Mouse (Mus musculus) midbrain, embryonic 16.5 days (tissue): Measurements from ENCODE around the gene Arpc1a. TPM values are rescaled to one million over a fixed set of nuclear protein-coding genes. Genes with fewer than 3 reads are reported as not detected.

Experiments used
- ATAC-seq: fragments of 200-750 bp; cut with Nextera tagmentation; 2 replicates; pipeline ENCODE4 v1.8.0; 2017; ENCODE audit warnings: moderate TSS enrichment
- H3K27ac ChIP-seq: fragments of 300-500 bp; sonication (generic); 2 replicates; pipeline ENCODE4 v1.5.1; 2014; ENCODE audit warnings: mild to moderate bottlenecking, low read length, mixed read lengths
- H3K27me3 ChIP-seq: fragments of 300-500 bp; sonication (generic); 2 replicates; pipeline ENCODE4 v1.6.1; 2014; ENCODE audit warnings: low read depth, low read length, mixed read lengths; ENCODE audit not compliant: control insufficient read depth, insufficient read depth
- H3K36me3 ChIP-seq: fragments of 300-500 bp; sonication (generic); 2 replicates; pipeline ENCODE4 v1.6.1; 2014; ENCODE audit warnings: mild to moderate bottlenecking, low read length, moderate library complexity, mixed read lengths; ENCODE audit not compliant: control insufficient read depth, insufficient read depth
- H3K4me1 ChIP-seq: fragments of 300-500 bp; sonication (generic); 2 replicates; pipeline ENCODE4 v1.6.1; 2014; ENCODE audit warnings: mild to moderate bottlenecking, low read length, mixed read lengths; ENCODE audit not compliant: control insufficient read depth, insufficient read depth
- H3K4me2 ChIP-seq: fragments of 300-500 bp; sonication (generic); 2 replicates; pipeline ENCODE4 v1.6.1; 2014; ENCODE audit warnings: mild to moderate bottlenecking, low read length, mixed read lengths
- H3K4me3 ChIP-seq: fragments of 300-500 bp; sonication (generic); 2 replicates; pipeline ENCODE4 v1.5.1; 2014; ENCODE audit warnings: low read depth, mild to moderate bottlenecking, low read length, moderate library complexity, mixed read lengths
- H3K9ac ChIP-seq: fragments of 300-500 bp; sonication (generic); 2 replicates; pipeline ENCODE4 v1.6.1; 2014; ENCODE audit warnings: low read depth, low read length, mixed read lengths
- H3K9me3 ChIP-seq: fragments of 300-500 bp; sonication (generic); replicated peaks from 2 replicates; pipeline ENCODE4 v1.6.1; 2014; ENCODE audit warnings: mild to moderate bottlenecking, low read length, mixed read lengths; ENCODE audit not compliant: control insufficient read depth, poor library complexity, severe bottlenecking
- WGBS: fragments of 180-500 bp; shearing (Covaris S2); extraction: QIAGEN DNeasy Blood & Tissue Kit; methylation state at CpG from one replicate; pipeline ENCODE4 v1.1.7; 2014; 5-methylcytosine and 5-hydroxymethylcytosine counted together
- polyA plus RNA-seq: library from polyadenylated mRNA; unstranded; fragments of >200 nt; fragmentation: Nextera tagmentation; extraction: Ambion mirVana; gene quantifications from 2 replicates; pipeline ENCODE4 v1.2.1, GENCODE M21; 2015

Arpc1a gene
- polyA plus RNA-seq, 1 experiment from 2014 or later, result 277 TPM

DNA sequence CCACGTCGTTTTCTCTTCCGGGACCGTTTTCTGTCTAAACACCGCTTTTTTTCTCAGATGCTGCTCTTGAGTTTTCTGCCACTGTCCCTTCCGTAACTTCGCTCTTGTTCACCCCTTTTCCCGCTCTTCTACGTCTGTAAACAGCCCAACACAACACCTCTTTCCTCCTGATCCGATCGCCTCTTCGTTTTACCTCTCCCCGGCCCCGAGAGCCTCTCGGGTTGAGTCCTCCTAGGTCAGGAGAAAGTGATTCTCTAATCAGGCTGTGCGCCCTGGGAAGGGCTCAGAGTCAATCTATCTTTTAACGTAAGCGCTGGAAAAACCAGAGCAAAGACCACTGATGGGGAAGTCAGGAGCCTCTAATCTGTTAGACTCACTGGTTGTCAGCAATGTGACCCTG lies 57.0 kb downstream of the Arpc1a start:
- Histone ChIP-seq H3K4me3 (peak overlapping the region; percentile 83), H3K27ac (peak overlapping the region; percentile 97), H3K36me3 (peaks cover 21% of the 10 kb centered on the region), H3K4me2 (peak overlapping the region; percentile 89), H3K4me1 (peaks cover 25% of the 10 kb centered on the region), H3K9ac (peak overlapping the region; percentile 76), H3K9me3 (no peaks in the 10 kb centered on the region), H3K27me3 (no peaks in the 10 kb centered on the region)
- WGBS, result under 1% methylated on average over 18 of the region's 18 CpGs
- ATAC-seq, result no peak

DNA sequence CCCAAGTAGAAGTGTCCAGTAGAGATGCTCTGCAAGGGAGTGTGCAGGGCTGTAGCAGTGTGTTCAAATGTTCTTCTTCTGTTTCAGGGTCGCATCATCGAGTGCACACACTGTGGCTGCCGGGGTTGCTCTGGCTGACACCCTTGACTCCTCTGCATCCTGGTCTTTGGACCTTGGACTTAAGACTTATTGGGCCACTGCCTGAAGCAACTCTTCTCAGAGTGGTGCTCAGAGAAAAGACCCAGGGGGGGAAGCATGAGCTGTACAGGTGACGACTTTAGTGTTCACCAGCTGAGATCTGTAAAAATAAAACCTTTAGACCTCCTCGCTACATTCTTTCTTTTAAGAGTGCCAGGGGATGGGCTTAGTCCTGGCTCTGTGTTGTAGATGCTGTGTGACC lies 64.1 kb downstream of the Arpc1a start:
- Histone ChIP-seq H3K4me3 (no peak overlapping the region), H3K4me2 (no peak overlapping the region), H3K27me3 (no peaks in the 10 kb centered on the region), H3K27ac (no peak overlapping the region), H3K36me3 (peaks cover 76% of the 10 kb centered on the region), H3K9ac (no peak overlapping the region), H3K4me1 (no peaks in the 10 kb centered on the region), H3K9me3 (no peaks in the 10 kb centered on the region)
- 96% methylated on average over 5 of the region's 5 CpGs for WGBS
- ATAC-seq, result no peak

DNA sequence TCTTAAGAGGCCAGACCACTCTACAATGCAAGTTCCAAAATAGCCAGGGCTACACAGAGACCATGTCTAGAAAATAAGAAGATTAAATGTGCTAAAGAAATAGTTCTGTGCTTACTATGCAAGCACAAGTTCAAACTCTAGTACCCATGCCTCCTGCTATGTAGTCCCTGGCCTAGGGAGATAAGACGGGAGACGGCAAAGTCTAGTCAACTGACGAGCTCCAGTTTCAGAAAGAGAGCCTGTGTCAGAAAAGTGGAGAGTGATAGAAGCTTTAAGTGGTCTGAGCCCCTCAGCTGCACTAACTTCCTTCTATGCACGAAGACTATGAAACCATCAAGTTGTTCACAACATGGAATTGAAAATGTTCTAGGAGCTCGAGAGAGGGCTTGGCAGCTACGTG lies 65.7 kb downstream of the Arpc1a start:
- Histone ChIP-seq H3K4me2 (no peak overlapping the region), H3K9me3 (no peaks in the 10 kb centered on the region), H3K4me3 (no peak overlapping the region), H3K36me3 (peaks cover 71% of the 10 kb centered on the region), H3K27me3 (no peaks in the 10 kb centered on the region), H3K4me1 (no peaks in the 10 kb centered on the region), H3K9ac (no peak overlapping the region), H3K27ac (no peak overlapping the region)
- no peak for ATAC-seq
- 92% methylated on average over 6 of the region's 6 CpGs for WGBS

DNA sequence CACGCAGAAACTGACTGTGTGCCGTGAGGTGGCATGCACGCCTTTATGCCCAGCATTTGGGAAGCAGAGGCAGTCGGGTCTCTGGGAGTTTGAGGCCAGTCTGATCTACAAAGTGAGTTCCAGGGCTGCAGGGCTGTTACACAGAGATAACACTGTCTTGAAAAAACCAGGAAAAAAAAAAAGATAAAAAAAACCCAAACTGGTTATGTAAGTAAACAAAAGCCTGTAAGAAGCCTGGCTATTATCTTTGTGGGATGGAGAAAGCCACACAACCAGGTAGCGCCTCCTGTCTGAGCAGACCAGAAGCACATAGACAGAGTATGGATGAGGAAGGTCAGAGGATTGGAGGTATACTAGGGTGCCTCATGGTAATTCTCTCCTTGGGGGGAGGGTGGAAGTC lies 69.1 kb downstream of the Arpc1a start:
- no peaks in the 10 kb centered on the region for H3K4me1 ChIP-seq
- no peaks in the 10 kb centered on the region for H3K9me3 ChIP-seq
- H3K4me3 ChIP-seq, result no peak overlapping the region
- 97% methylated on average over 5 of the region's 5 CpGs for WGBS
- H3K9ac ChIP-seq, result no peak overlapping the region
- H3K27me3 ChIP-seq, result no peaks in the 10 kb centered on the region
- H3K36me3 ChIP-seq, result peaks cover 62% of the 10 kb centered on the region
- no peak for ATAC-seq
- H3K27ac ChIP-seq, result no peak overlapping the region
- no peak overlapping the region for H3K4me2 ChIP-seq

Other genes with a start within 250 kb of the Arpc1a start
- gene Smurf1, start 118.0 kb upstream of the Arpc1a start, polyA plus RNA-seq, result 32.3 and 34.1 TPM in 2 replicates
- gene Gm4871, start 51.1 kb upstream of the Arpc1a start, polyA plus RNA-seq, result not detected in 2 replicates
- gene 1700018F24Rik, start 40.8 kb upstream of the Arpc1a start, polyA plus RNA-seq, result not detected in 2 replicates
- gene Kpna7, start 200 bp downstream of the Arpc1a start, polyA plus RNA-seq, result not detected in 2 replicates
- 50.1 and 50.8 TPM in 2 replicates for gene Arpc1b, start 30.4 kb downstream of the Arpc1a start, polyA plus RNA-seq
- 102 and 114 TPM in 2 replicates for gene Pdap1, start 56.4 kb downstream of the Arpc1a start, polyA plus RNA-seq
- 167 and 175 TPM in 2 replicates for gene Bud31, start 56.5 kb downstream of the Arpc1a start, polyA plus RNA-seq
- gene Ptcd1, start 83.3 kb downstream of the Arpc1a start, polyA plus RNA-seq, result 23.3 and 25.0 TPM in 2 replicates
- gene Cpsf4, start 83.4 kb downstream of the Arpc1a start, polyA plus RNA-seq, result 52.4 and 52.5 TPM in 2 replicates
- gene Atp5j2, start 108.2 kb downstream of the Arpc1a start, polyA plus RNA-seq, result 597 and 600 TPM in 2 replicates
- gene Zkscan14, start 118.0 kb downstream of the Arpc1a start, polyA plus RNA-seq, result 14.9 and 15.1 TPM in 2 replicates
- 14.6 and 16.1 TPM in 2 replicates for gene Zkscan5, start 120.7 kb downstream of the Arpc1a start, polyA plus RNA-seq
- 32.9 and 37.8 TPM in 2 replicates for gene Zfp655, start 147.9 kb downstream of the Arpc1a start, polyA plus RNA-seq
- 0.34 and 0.70 TPM in 2 replicates for gene Zscan25, start 196.7 kb downstream of the Arpc1a start, polyA plus RNA-seq